Mouse (Mus musculus) embryonic fibroblast, embryonic 13.5 days (primary cell): Measurements from ENCODE around the gene Tead4.
"Not testable (repeated sequence)": the region's sequence is repeated elsewhere in the genome, so short reads cannot be mapped to it uniquely, and the experiment has no call there.

ENCODE experiments used
- CTCF ChIP-seq: IDR thresholded peaks from 2 replicates; pipeline ENCODE4 v1.5.1; 2011; ENCODE audit warnings: mild to moderate bottlenecking, control low read depth, low read length, moderate library complexity, borderline replicate concordance; ENCODE audit not compliant: insufficient read depth
- POLR2A ChIP-seq: IDR thresholded peaks from 2 replicates; pipeline ENCODE4 v1.6.1; 2011; ENCODE audit warnings: low read depth, mild to moderate bottlenecking, control low read depth, low read length, moderate library complexity

DNA sequence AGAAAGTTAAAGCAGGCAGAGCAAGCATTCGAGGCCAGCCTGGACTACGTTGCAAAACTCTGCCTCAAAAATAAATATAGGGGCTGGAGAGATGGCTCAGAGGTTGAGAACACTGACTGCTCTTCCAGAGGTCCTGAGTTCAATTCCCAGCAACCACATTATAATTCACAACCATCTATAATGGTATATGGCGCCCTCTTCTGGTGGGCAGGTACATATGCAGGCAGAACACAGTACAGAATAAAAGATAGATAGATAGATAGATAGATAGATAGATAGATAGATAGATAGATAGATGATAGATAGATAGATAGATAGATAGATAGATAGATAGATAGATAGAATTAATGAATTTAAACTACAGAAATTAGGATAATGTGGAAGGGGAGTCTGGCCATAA is 2.0 kb upstream of the Tead4 start:
- not testable (repeated sequence) for TF ChIP-seq CTCF, POLR2A
